Mouse (Mus musculus): ENCODE data around the gene Lclat1. TPM values are rescaled to one million over a fixed set of nuclear protein-coding genes. Genes with fewer than 3 reads are reported as not detected.

The Lclat1 gene
- polyA plus RNA-seq, 1 experiment from 2014 or later, result 54.6 TPM

DNA sequence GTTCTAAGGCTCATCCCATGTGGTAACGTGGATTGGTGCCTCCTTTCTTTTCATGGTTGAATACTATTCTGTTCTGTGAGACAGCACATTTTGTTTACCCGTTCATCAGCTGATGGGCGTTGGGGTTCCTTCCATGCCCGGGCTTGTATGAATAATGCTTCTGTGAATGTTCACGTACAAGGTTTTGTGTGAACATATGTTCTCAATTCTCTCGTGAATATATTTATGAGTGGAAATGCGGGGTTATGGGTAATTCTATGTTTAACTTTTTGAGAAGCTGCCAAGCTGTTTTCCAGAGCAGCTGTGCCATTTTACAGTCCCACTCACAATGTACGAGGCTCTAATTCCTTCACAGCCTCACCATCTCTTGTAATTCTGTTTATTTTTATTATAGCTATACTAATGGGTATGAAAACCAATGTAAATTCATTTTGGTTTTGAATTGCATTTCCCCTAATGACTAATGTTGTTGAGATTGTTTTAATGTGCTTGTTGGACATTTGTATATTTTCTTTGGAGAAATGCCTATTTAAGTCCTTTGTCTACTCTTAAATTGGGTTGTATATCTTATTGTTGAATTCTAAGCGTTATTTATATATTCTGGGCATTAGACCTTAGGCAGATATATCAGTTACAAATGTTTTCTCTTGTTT is 32.4 kb upstream of the Lclat1 start:
- H3K9me3 ChIP-seq (ENCODE audit: control insufficient read depth, low read length), result no peaks in the 10 kb centered on the region
- no peaks in the 10 kb centered on the region for H3K27me3 ChIP-seq (ENCODE audit: control insufficient read depth, insufficient read depth, low read length)
- 86% methylated on average over 9 of the region's 9 CpGs for WGBS
- no peak overlapping the region for H3K4me2 ChIP-seq (ENCODE audit: low read length)
- no peak overlapping the region for H3K4me3 ChIP-seq (ENCODE audit: control insufficient read depth in 1 of 2, insufficient read depth in 1 of 2, low read depth in 1 of 2, low read length in 2 of 2)
- H3K4me1 ChIP-seq (ENCODE audit: control insufficient read depth in 2 of 2, insufficient read depth in 2 of 2, low read length in 2 of 2), result peaks cover 28 to 35% of the 10 kb centered on the region in 2 experiments
- ATAC-seq (ENCODE audit: insufficient number of reproducible peaks, insufficient read depth, low FRiP score, low read depth), result no peak
- H3K9ac ChIP-seq (ENCODE audit: low read length), result no peak overlapping the region
- H3K27ac ChIP-seq (replicated peaks in 1 of 2; ENCODE audit: control insufficient read depth in 1 of 2, insufficient read depth in 1 of 2, low read depth in 2 of 2, low read length in 2 of 2), result peak overlapping the region in 1 of 2 experiments; percentile 46; a peak in 2 of 4 replicates
- H3K36me3 ChIP-seq (ENCODE audit: control insufficient read depth, insufficient read depth, low read length), result no peaks in the 10 kb centered on the region

DNA sequence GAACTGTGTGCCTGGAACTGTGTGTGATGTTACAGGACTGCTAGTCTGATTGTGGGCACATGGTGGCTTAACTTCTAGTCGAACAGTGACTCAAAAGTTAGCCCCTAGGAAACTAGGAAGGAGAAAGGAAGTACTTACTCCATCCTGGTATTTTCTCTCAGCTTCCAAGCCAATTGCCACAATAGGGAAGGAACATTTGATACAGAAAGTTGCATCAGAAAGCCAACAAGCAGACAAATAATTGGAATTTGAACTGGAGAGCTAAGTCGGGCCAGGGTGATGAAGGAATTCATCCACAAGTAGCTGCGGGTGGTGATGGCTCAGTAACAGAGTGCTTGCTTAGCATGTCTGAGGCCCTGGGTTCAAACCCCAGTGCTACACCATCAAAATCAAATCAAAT is 30.1 kb upstream of the Lclat1 start:
- Histone ChIP-seq H3K27ac (replicated peaks in 1 of 2; ENCODE audit: control insufficient read depth in 1 of 2, insufficient read depth in 1 of 2, low read depth in 2 of 2, low read length in 2 of 2) (no peak overlapping the region), H3K4me2 (ENCODE audit: low read length) (no peak overlapping the region), H3K9ac (ENCODE audit: low read length) (no peak overlapping the region), H3K4me1 (ENCODE audit: control insufficient read depth in 2 of 2, insufficient read depth in 2 of 2, low read length in 2 of 2) (peaks cover 12 to 33% of the 10 kb centered on the region in 2 experiments), H3K9me3 (ENCODE audit: control insufficient read depth, low read length) (no peaks in the 10 kb centered on the region), H3K4me3 (ENCODE audit: control insufficient read depth in 1 of 2, insufficient read depth in 1 of 2, low read depth in 1 of 2, low read length in 2 of 2) (no peak overlapping the region), H3K36me3 (ENCODE audit: control insufficient read depth, insufficient read depth, low read length) (no peaks in the 10 kb centered on the region), H3K27me3 (ENCODE audit: control insufficient read depth, insufficient read depth, low read length) (no peaks in the 10 kb centered on the region)
- 78% methylated on average over 3 of the region's 3 CpGs for WGBS
- no peak for ATAC-seq (ENCODE audit: insufficient number of reproducible peaks, insufficient read depth, low FRiP score, low read depth)

DNA sequence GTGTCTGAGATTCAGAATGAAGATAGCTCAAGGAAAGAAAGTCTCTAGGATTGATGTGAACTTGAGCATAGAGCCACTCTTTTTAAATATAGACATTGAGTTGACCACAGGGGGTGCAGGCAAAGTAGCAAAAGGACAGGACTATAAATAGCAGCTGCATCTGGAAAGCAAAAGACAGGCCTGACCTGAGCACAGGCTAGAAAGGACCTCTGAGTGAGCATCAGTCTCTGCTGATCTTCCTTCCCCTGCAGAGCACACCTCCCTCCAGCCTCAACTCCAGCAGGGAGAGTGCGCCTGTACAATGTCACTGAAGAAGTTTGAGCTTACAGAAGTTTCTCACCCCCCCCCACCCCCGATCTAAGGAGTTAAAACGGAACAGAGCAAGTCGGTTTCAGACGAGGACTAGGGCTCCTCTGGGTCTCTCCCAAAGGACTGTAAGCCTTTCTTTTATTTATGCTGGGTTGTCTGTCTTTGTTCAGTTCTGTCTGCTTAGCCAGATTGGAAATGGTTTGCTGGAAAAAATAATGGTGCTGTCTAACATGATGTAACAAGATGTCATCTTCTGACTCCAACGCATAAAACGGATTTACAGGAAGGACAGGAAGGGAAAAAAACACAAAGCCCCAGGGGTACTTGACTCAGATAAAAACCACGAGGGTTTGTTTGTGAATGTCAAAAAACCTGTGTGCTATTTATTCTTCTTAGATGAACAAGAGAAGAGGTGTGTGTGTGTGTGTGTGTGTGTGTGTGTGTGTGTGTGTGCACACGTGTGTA is 26.2 kb upstream of the Lclat1 start:
- Histone ChIP-seq H3K27ac (replicated peaks in 1 of 2; ENCODE audit: control insufficient read depth in 1 of 2, insufficient read depth in 1 of 2, low read depth in 2 of 2, low read length in 2 of 2) (peak overlapping the region; percentile 53 to 73), H3K9ac (ENCODE audit: low read length) (peak overlapping the region; percentile 22), H3K4me1 (ENCODE audit: control insufficient read depth in 2 of 2, insufficient read depth in 2 of 2, low read length in 2 of 2) (peaks cover 8 to 32% of the 10 kb centered on the region in 2 experiments), H3K9me3 (ENCODE audit: control insufficient read depth, low read length) (no peaks in the 10 kb centered on the region), H3K4me3 (ENCODE audit: control insufficient read depth in 1 of 2, insufficient read depth in 1 of 2, low read depth in 1 of 2, low read length in 2 of 2) (no peak overlapping the region), H3K27me3 (ENCODE audit: control insufficient read depth, insufficient read depth, low read length) (no peaks in the 10 kb centered on the region), H3K36me3 (ENCODE audit: control insufficient read depth, insufficient read depth, low read length) (no peaks in the 10 kb centered on the region), H3K4me2 (ENCODE audit: low read length) (peak overlapping the region; percentile 6; the same call in 1 of the 2 replicates)
- 17% methylated on average over 9 of the region's 9 CpGs for WGBS
- ATAC-seq (ENCODE audit: insufficient number of reproducible peaks, insufficient read depth, low FRiP score, low read depth), result no peak; the same call in 1 of the 2 replicates

DNA sequence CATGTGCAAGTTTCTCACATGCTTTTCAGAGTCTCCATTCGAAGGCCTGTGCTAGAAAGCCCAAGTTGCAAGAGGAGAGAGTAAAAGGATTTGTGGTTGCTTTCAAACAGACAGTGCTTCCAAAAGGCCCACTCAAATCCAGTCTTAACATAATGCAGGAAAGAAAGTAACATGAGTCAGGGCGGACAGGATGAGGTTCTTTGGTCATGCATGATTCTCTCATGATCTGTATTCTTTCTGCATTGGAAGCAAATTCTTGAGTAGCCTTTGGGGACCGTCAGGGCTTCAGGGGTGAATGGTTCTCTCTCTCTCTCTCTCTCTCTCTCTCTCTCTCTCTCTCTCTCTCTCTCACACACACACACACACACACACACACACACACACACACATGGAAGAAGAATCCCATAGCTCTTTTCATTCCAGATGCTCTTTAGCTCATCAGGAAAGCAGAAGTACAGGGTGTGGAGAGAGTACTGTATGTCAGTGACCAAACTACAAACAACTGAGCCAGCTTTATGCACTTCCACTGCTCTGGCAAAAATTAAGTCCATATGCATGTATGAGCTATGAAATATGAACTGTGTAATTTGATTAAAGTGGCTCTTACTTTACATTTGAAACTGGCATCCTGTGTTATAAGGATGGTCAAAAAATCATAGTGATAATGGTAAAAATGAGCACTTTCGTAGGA is 25.1 kb upstream of the Lclat1 start:
- H3K4me2 ChIP-seq (ENCODE audit: low read length), result no peak overlapping the region
- no peak overlapping the region for H3K4me3 ChIP-seq (ENCODE audit: control insufficient read depth in 1 of 2, insufficient read depth in 1 of 2, low read depth in 1 of 2, low read length in 2 of 2)
- no peak for ATAC-seq (ENCODE audit: insufficient number of reproducible peaks, insufficient read depth, low FRiP score, low read depth)
- peak overlapping the region; percentile 27 to 73; a peak in 2 of 4 replicates for H3K27ac ChIP-seq (replicated peaks in 1 of 2; ENCODE audit: control insufficient read depth in 1 of 2, insufficient read depth in 1 of 2, low read depth in 2 of 2, low read length in 2 of 2)
- peaks cover 17 to 42% of the 10 kb centered on the region in 2 experiments for H3K4me1 ChIP-seq (ENCODE audit: control insufficient read depth in 2 of 2, insufficient read depth in 2 of 2, low read length in 2 of 2)
- no peaks in the 10 kb centered on the region for H3K27me3 ChIP-seq (ENCODE audit: control insufficient read depth, insufficient read depth, low read length)
- no peaks in the 10 kb centered on the region for H3K9me3 ChIP-seq (ENCODE audit: control insufficient read depth, low read length)
- WGBS, result 83% methylated on average over 4 of the region's 4 CpGs
- peak overlapping the region; percentile 22; the same call in 1 of the 2 replicates for H3K9ac ChIP-seq (ENCODE audit: low read length)
- H3K36me3 ChIP-seq (ENCODE audit: control insufficient read depth, insufficient read depth, low read length), result no peaks in the 10 kb centered on the region

DNA sequence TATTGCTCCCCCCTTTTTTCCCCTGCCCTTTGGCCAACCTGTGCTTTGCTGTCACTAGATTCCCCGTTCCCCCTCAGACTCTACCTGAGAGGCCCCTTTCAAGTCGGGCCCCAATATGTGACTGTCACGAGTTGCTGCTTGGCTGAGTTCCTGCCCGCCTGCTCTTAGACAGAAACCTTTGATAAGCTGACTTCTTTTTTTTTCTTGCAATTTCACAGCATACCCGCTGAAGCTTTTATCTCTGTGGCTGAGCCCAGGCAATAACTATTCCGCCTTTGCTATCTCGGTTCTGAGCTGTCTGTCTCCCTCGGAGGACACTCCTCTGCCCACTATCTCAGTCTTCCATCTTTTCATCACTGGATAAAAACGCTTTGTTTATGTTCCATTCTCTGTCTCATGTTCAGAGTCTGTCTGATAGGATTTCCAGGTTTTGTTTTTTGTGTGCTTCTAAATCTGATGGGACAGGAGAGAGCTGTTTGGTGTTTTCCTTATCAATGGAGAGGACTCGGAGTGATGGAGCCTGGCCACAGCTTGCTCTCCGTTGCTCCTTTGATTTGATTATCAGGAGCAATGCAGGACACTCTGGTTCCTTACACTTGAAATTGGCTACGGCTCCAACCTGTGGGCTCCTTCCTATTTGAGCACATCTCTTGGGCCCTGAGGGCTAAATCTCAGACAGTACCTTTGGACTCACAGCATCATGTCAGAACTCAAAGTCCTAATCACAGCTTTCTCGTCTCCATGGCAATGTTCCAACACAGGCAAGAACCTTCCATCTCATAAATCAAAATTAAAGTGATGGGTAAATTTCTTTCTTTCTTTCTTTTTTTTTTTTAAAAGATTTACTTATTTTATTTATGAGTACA is 20.5 kb upstream of the Lclat1 start:
- no peak for ATAC-seq (ENCODE audit: insufficient number of reproducible peaks, insufficient read depth, low FRiP score, low read depth)
- 8% methylated on average over 13 of the region's 13 CpGs for WGBS
- Histone ChIP-seq H3K36me3 (ENCODE audit: control insufficient read depth, insufficient read depth, low read length) (no peaks in the 10 kb centered on the region), H3K9me3 (ENCODE audit: control insufficient read depth, low read length) (no peaks in the 10 kb centered on the region), H3K4me3 (ENCODE audit: control insufficient read depth in 1 of 2, insufficient read depth in 1 of 2, low read depth in 1 of 2, low read length in 2 of 2) (no peak overlapping the region), H3K4me2 (ENCODE audit: low read length) (0 out of 2 replicates have a peak overlapping the region, but pooled peaks have one; percentile 21), H3K9ac (ENCODE audit: low read length) (0 out of 2 replicates have a peak overlapping the region, but pooled peaks have one; percentile 2), H3K4me1 (ENCODE audit: control insufficient read depth in 2 of 2, insufficient read depth in 2 of 2, low read length in 2 of 2) (peaks cover 12 to 31% of the 10 kb centered on the region in 2 experiments), H3K27me3 (ENCODE audit: control insufficient read depth, insufficient read depth, low read length) (no peaks in the 10 kb centered on the region), H3K27ac (replicated peaks in 1 of 2; ENCODE audit: control insufficient read depth in 1 of 2, insufficient read depth in 1 of 2, low read depth in 2 of 2, low read length in 2 of 2) (peak overlapping the region; percentile 73 to 75)

DNA sequence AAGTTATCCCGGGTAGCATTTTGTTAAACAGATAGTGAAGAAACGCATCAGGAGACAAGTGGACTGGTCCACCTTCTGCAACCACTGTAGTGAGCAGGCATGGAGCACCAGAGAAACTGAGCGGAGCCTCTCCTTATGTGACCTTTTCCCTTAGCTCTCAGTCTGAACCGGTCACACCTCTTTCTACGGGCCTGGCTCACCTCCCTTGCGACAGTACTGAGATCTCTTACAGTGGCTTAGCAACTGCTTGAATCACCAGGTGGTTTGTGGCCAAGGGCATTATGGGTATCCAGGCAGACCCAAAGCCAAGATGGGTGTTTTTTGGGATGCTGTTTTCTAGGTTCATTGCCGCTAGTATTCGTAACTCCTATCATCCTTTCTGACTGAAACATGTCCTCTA is 16.4 kb upstream of the Lclat1 start:
- H3K4me3 ChIP-seq (ENCODE audit: control insufficient read depth in 1 of 2, insufficient read depth in 1 of 2, low read depth in 1 of 2, low read length in 2 of 2), result no peak overlapping the region
- H3K27me3 ChIP-seq (ENCODE audit: control insufficient read depth, insufficient read depth, low read length), result no peaks in the 10 kb centered on the region
- H3K27ac ChIP-seq (replicated peaks in 1 of 2; ENCODE audit: control insufficient read depth in 1 of 2, insufficient read depth in 1 of 2, low read depth in 2 of 2, low read length in 2 of 2), result no peak overlapping the region
- peaks cover 11 to 18% of the 10 kb centered on the region in 2 experiments for H3K4me1 ChIP-seq (ENCODE audit: control insufficient read depth in 2 of 2, insufficient read depth in 2 of 2, low read length in 2 of 2)
- ATAC-seq (ENCODE audit: insufficient number of reproducible peaks, insufficient read depth, low FRiP score, low read depth), result no peak
- 89% methylated on average over 8 of the region's 8 CpGs for WGBS
- no peak overlapping the region for H3K4me2 ChIP-seq (ENCODE audit: low read length)
- no peak overlapping the region for H3K9ac ChIP-seq (ENCODE audit: low read length)
- no peaks in the 10 kb centered on the region for H3K9me3 ChIP-seq (ENCODE audit: control insufficient read depth, low read length)
- H3K36me3 ChIP-seq (ENCODE audit: control insufficient read depth, insufficient read depth, low read length), result no peaks in the 10 kb centered on the region

Measured in heart, embryonic 14.5 days (tissue).